Mouse (Mus musculus): ENCODE data around the gene Gm6217.

- no peak for TF ChIP-seq CTCF (IDR thresholded peaks at IDR 0.05; ENCODE audit: control insufficient read depth, insufficient read depth, insufficient read length)
- no peak for TF ChIP-seq USF1 (IDR thresholded peaks at IDR 0.05; ENCODE audit: low read depth)
- no peak for TF ChIP-seq MYOG (IDR thresholded peaks at IDR 0.05; ENCODE audit: control insufficient read depth, extremely low read depth, insufficient read length)
- no peak for TF ChIP-seq MAX (IDR thresholded peaks at IDR 0.05)
- TF ChIP-seq CEBPB (IDR thresholded peaks at IDR 0.05; ENCODE audit: low read depth): no peak
- TF ChIP-seq FOSL1 (IDR thresholded peaks at IDR 0.05; ENCODE audit: insufficient read depth, low read length, poor library complexity, severe bottlenecking): no peak
These were observed 25.3 kb downstream of the Gm6217 start for GRCm38 (mm10) chr1:82905886-82906285.

Measured in C2C12 (cell line).